Mouse (Mus musculus) ES-E14 (cell line): ENCODE measurements at regions not wholly inside any gene's neighbourhood (a gene's known extent, or its start where the extent isn't known, plus 50 kb on each side); places are given as distances from the start of the nearest gene placed in this dataset.

Experiments
- CHD2 ChIP-seq: IDR thresholded peaks from 2 replicates; pipeline ENCODE4 v1.6.1; 2014; ENCODE audit warnings: mild to moderate bottlenecking, low read depth, low read length, inconsistent platforms
- MAFK ChIP-seq: IDR thresholded peaks from 2 replicates; pipeline ENCODE4 v1.6.1; 2014; ENCODE audit warnings: mild to moderate bottlenecking, low read depth, low read length, inconsistent platforms; ENCODE audit not compliant: insufficient read depth
- ZC3H11A ChIP-seq: IDR thresholded peaks from 2 replicates; pipeline ENCODE4 v1.6.1; 2012; ENCODE audit warnings: low read depth, mild to moderate bottlenecking, inconsistent platforms, low read length, borderline replicate concordance

- no peak for TF ChIP-seq MAFK
- no peak for TF ChIP-seq CHD2
- no peak for TF ChIP-seq ZC3H11A
Measured at GRCm38 (mm10) chr13:83099908-83100307, 403.9 kb upstream of the Mef2c start.
